Mouse (Mus musculus): ENCODE measurements at regions not wholly inside any gene's neighbourhood (a gene's known extent, or its start where the extent isn't known, plus 50 kb on each side); places are given as distances from the start of the nearest gene placed in this dataset.

DNA sequence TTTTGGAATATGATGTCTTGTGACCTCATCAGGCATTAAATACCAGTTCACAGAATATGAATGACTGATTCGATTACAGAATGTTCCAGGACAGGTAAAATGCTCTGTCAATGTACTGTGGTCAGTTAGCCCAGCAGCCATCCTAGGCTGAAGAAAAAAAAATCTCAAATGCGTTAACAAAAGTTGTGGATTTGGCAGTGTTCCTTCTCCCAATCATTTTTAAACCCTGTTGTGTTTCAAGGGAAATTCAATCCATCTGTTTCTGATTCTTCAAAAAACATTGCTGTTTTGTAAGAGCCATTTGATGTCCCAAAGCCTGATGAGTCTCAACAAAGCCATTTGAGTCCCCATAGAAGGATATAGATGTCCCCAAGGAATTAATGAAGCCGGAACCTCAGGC, 280.7 kb upstream of the Paip1 start:
- WGBS = 91% methylated on average over 3 of the region's 3 CpGs
- Histone ChIP-seq H3K4me1 (replicated peaks) (no peaks in the 10 kb centered on the region), H3K27me3 (no peaks in the 10 kb centered on the region), H3K9ac (no peak overlapping the region), H3K27ac (replicated peaks) (no peak overlapping the region), H3K4me2 (no peak overlapping the region), H3K36me3 (no peaks in the 10 kb centered on the region), H3K9me3 (no peaks in the 10 kb centered on the region), H3K4me3 (no peak overlapping the region)
- no peak for ATAC-seq (ENCODE audit: low read depth)

DNA sequence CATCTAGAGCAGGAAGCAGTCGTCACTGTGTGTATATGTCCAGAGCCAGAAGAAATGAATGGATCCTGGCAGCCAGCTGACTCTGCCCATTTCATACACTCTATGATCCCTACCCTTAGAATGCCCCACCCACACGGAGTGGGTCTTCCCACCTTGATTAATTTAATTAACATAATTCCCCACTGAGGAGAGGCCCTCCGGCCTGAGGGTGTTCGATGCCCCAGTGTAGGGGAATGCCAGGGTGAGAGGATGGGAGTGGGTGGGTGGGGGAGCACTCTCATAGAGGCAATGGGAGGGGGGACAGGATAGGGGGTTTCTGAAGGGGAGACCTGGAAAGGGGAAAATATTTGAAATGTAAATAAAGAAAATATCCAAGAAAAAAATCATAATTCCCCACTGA, 279.3 kb upstream of the Paip1 start:
- Histone ChIP-seq H3K4me2 (no peak overlapping the region), H3K27ac (replicated peaks) (no peak overlapping the region), H3K9ac (no peak overlapping the region), H3K9me3 (no peaks in the 10 kb centered on the region), H3K27me3 (no peaks in the 10 kb centered on the region), H3K36me3 (no peaks in the 10 kb centered on the region), H3K4me3 (no peak overlapping the region), H3K4me1 (replicated peaks) (no peaks in the 10 kb centered on the region)
- 83% methylated on average over 4 of the region's 4 CpGs for WGBS
- no peak for ATAC-seq (ENCODE audit: low read depth)

DNA sequence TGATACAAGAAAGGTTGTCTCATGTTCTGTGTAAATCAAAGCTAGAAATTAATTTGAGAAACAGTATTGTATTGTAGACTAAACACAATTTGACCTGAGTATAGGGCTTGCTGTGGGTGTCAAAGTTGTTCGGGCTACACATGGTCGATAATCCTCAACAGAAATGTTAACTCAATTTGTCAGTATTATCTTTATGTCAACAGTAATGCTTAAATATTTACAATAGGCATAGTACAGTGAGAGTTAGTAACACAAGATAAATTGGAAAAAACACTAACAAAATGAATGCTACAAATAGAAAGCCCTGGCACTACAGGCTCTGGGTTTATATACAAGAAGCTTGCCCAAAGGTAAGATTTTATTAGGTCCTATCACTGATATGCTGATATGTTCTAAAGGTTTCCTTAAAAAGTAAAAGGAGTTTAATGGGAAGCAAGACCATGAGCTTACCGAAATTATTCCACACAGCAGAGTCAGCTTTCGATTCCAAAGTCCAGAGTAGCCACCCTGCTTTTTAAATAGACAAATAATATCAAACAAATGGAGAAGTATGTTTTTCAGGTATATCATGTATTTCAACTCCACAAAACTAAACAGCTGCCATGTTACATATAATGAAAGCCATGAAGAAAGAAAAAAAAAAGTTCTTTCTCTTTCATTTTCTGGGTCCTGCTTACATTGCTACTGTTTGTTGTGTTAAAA, 277.4 kb upstream of the Paip1 start:
- ATAC-seq (ENCODE audit: low read depth) = no peak
- H3K4me1 ChIP-seq (replicated peaks) = no peaks in the 10 kb centered on the region
- no peak overlapping the region for H3K4me2 ChIP-seq
- H3K36me3 ChIP-seq = no peaks in the 10 kb centered on the region
- 91% methylated on average over 4 of the region's 4 CpGs for WGBS
- H3K9me3 ChIP-seq = no peaks in the 10 kb centered on the region
- no peak overlapping the region for H3K9ac ChIP-seq
- no peak overlapping the region for H3K4me3 ChIP-seq
- no peak overlapping the region for H3K27ac ChIP-seq (replicated peaks)
- no peaks in the 10 kb centered on the region for H3K27me3 ChIP-seq

DNA sequence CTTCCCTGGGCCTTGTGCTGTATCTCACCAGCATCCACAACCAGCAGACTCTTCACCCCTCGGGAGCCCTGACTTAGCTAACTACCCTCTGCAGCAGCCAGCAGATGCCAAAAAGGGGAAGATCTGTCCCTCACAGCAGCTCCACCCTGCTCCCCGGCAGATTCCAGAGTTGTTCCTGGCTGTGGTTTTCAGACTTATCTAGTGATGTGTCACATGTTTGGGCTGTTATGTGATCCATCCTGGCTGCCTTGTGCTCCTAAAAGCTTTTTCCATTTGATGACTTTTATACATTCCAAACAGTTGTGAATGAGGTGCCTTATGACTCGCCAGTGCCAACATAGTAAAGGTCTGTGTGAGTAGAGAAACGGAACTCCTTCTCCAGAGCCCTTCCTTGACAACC, 250.6 kb upstream of the Paip1 start:
- no peaks in the 10 kb centered on the region for H3K27me3 ChIP-seq
- ATAC-seq (ENCODE audit: low read depth) = no peak
- H3K4me3 ChIP-seq = no peak overlapping the region
- no peak overlapping the region for H3K4me2 ChIP-seq
- no peak overlapping the region for H3K27ac ChIP-seq (replicated peaks)
- no peaks in the 10 kb centered on the region for H3K4me1 ChIP-seq (replicated peaks)
- 74% methylated on average over 4 of the region's 4 CpGs for WGBS
- H3K9me3 ChIP-seq = no peaks in the 10 kb centered on the region
- no peaks in the 10 kb centered on the region for H3K36me3 ChIP-seq
- H3K9ac ChIP-seq = no peak overlapping the region

DNA sequence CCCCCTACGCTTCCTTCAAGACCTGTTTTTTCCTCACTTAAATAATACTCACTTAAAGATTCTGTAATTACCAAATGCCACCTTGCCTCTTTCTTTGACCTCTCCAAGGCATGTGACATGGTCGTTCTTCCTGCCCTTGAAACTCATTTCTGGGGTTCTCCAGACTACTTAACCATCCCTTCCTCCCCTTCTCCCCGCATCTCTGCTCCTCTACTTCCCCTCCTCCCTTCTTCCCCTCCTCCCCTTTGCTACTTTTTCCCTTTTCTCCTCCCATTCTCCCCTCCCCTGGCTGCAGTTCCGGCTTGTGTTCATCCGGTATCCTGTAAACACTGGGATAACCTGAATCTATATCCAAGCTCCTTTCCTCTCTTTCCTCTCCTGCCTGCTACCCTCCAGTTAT, 250.2 kb upstream of the Paip1 start:
- Histone ChIP-seq H3K4me2 (no peak overlapping the region), H3K9me3 (no peaks in the 10 kb centered on the region), H3K27ac (replicated peaks) (no peak overlapping the region), H3K36me3 (no peaks in the 10 kb centered on the region), H3K4me3 (no peak overlapping the region), H3K4me1 (replicated peaks) (no peaks in the 10 kb centered on the region), H3K9ac (no peak overlapping the region), H3K27me3 (no peaks in the 10 kb centered on the region)
- ATAC-seq (ENCODE audit: low read depth) = no peak
- 85% methylated on average over 5 of the region's 5 CpGs for WGBS

DNA sequence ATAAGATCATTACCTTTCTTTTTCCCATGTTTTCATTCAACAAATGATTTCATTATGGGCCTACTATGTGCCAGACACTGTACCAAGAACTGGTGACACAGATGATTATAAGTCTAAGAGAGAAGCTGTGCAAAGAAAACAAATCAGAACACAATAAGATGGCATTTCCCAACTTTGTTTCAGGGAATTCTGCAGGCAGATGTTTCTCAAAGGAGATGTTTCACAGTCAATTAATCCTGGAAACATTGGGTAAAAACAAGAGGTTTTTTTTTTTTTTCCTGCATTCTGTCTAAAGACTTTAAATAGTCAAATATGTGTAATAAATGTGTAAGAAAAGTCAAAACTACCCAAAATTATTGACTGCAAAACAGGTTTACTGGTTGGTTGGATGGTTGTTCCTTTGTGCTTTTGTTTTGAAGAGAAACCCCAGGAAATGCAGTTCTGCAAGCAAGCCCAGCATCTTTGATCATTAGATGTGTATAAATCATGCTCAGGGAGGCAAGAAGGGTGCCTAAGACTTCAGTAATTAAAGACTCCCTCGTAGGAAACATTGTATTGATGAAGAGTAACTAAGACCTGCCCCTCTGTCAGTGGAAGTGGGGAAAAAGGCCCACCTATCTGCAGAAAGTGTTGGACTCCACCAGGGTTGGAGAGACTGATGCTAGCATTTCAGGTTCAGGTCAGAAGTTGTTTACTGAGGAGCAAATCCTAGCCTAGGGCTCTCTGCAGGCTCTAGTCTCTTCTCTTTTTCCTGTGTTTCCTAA, 249.1 kb upstream of the Paip1 start:
- Histone ChIP-seq H3K27ac (replicated peaks) (no peak overlapping the region), H3K4me2 (no peak overlapping the region), H3K4me3 (no peak overlapping the region), H3K27me3 (no peaks in the 10 kb centered on the region), H3K9me3 (no peaks in the 10 kb centered on the region), H3K36me3 (no peaks in the 10 kb centered on the region), H3K4me1 (replicated peaks) (no peaks in the 10 kb centered on the region), H3K9ac (no peak overlapping the region)
- 16% methylated on average over 1 of the region's 1 CpGs for WGBS
- no peak for ATAC-seq (ENCODE audit: low read depth)

DNA sequence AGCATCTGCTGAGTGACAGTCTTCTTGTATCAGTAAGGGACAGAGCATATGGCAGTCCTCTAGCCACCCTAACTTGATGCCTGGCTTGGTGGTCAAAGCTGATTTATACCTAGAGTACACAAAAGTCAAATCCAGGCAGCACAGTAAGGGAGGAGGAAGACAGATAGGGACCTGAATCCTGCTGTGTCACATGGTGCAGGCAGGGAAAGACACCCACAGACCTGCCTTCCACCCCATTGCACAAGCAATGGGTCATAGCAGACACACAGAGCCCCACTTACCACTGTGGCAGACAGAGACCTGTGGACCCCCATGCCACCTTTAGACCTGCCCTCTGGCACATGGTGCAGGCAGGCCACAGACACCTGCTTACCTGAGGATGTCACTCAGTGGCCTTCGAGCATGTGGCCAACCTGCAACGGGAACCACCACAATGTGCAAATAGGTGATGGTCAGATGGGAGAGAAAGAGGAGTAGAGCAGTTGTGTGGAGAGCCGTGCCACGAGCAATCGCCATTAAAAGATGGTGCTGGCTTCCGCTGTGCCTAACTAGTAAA, 244.0 kb upstream of the Paip1 start:
- Histone ChIP-seq H3K4me3 (no peak overlapping the region), H3K9me3 (no peaks in the 10 kb centered on the region), H3K9ac (no peak overlapping the region), H3K4me1 (replicated peaks) (no peaks in the 10 kb centered on the region), H3K27me3 (no peaks in the 10 kb centered on the region), H3K4me2 (no peak overlapping the region), H3K27ac (replicated peaks) (no peak overlapping the region), H3K36me3 (no peaks in the 10 kb centered on the region)
- no peak for ATAC-seq (ENCODE audit: low read depth)
- WGBS = 97% methylated on average over 6 of the region's 6 CpGs

DNA sequence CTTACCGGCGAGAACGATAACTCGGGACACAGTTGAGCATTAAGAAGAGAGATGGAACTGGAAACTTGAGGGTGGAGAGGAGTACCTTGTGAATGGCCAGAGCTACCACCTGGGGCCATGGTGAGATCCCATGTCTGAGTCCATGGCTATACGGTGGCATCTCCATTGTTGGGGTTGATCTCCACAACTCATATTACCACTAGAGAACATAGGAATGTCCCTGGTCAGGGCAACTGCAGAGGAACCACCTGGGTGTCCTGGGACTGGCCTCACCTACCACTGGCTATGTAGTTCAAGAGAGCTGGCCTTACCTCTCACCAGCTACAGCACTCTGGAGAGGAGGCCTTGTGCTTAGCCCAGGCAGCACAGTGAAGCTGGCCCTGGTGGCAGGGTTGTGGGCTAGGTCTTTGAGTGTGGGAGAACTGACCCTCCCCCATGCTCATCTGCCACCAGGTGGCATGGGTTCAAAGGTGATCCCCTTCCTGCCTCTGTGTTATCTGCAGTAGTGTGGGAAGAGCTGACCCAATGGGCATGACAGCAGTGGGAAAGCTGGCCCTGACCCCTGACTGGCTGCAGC, 242.7 kb upstream of the Paip1 start:
- ATAC-seq (ENCODE audit: low read depth) = no peak
- Histone ChIP-seq H3K4me3 (no peak overlapping the region), H3K9me3 (no peaks in the 10 kb centered on the region), H3K4me2 (no peak overlapping the region), H3K4me1 (replicated peaks) (no peaks in the 10 kb centered on the region), H3K27ac (replicated peaks) (no peak overlapping the region), H3K36me3 (no peaks in the 10 kb centered on the region), H3K27me3 (no peaks in the 10 kb centered on the region), H3K9ac (no peak overlapping the region)
- 95% methylated on average over 5 of the region's 5 CpGs for WGBS

DNA sequence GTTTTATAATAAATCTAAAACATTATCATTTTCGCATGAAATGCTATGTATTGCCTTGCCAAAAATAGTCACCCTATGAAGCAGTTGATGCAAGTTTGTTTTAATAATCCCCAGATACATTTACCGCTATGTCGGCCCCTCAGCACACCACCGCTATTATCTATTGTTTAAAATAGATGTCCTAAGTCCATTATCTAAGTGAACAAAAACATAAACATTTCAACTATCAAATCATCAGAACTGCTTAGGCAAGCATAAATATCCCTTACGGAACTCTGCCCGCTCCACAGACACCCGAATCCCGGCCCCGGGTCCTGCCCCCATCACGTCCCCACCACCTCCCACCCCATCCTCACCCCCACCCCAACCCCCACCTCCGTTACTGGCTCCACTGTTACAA, 196.8 kb upstream of the Paip1 start:
- no peak overlapping the region for H3K9ac ChIP-seq
- no peaks in the 10 kb centered on the region for H3K36me3 ChIP-seq
- no peaks in the 10 kb centered on the region for H3K27me3 ChIP-seq
- H3K9me3 ChIP-seq = no peaks in the 10 kb centered on the region
- H3K4me3 ChIP-seq = no peak overlapping the region
- WGBS = 94% methylated on average over 11 of the region's 11 CpGs
- no peak overlapping the region for H3K4me2 ChIP-seq
- no peaks in the 10 kb centered on the region for H3K4me1 ChIP-seq (replicated peaks)
- no peak overlapping the region for H3K27ac ChIP-seq (replicated peaks)
- no peak for ATAC-seq (ENCODE audit: low read depth)

DNA sequence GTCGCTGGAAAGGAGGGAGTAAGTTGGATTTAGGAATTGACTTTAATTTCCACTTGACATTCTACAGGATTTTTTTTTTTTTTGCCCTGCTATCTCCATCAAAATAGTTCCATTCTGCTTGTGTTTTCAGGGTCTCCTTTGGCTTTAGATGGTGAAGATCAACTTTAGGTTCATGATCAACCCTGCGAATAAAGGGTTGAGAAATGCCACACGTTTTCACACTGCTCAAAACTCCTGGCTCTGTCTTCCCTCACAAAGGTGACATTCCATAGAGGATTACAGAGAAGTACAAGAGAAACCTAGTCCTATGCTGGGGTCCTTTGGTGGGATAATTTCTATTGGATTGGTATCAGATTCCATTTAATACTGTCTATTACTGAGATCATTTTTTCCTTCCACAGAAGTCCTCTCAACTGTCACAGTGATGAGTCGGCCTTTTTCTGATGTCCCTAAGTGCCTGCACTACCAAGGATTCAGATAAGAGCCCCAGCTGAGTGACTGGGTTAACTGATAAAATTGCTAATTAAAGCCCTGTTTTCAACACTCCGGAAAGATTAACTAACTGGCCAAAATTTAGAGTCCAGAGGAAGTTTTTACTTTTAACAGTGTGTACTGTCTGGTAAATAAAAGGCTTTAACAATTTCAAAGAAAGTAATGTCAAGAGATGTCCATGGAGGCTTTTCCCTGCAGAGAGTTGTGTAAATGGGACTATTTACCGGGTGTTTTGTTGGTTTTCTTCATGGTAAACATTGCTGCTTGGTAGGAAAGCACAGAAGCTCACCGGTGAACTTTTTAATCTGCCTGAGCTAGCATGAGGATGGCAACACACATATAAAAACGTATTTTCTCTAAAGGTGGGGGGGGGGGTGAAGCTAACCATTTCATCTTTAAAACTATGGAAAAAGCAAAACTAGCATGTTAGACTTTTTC, 196.0 kb upstream of the Paip1 start:
- no peak for ATAC-seq (ENCODE audit: low read depth)
- H3K9ac ChIP-seq = no peak overlapping the region
- no peaks in the 10 kb centered on the region for H3K4me1 ChIP-seq (replicated peaks)
- no peak overlapping the region for H3K4me2 ChIP-seq
- no peak overlapping the region for H3K4me3 ChIP-seq
- H3K36me3 ChIP-seq = no peaks in the 10 kb centered on the region
- no peak overlapping the region for H3K27ac ChIP-seq (replicated peaks)
- H3K27me3 ChIP-seq = no peaks in the 10 kb centered on the region
- H3K9me3 ChIP-seq = no peaks in the 10 kb centered on the region
- whole genome bisulfite sequencing = 73% methylated on average over 8 of the region's 8 CpGs

DNA sequence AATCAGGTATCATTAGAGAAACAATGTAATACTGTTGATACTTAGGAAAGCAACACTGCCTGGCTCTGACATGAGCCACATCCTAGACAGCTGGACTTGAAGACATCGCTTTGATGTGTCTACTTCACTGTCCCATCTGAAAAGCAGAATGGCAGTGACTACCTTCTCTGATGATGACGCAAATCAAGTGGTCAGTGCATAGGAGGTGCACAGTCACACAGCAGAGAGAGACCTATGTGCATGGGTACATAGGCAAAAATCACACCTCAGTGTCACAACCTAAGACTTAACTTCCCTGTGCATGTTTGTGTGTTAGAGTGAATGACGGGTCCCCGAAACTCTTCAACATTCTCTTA, 195.4 kb upstream of the Paip1 start:
- no peak overlapping the region for H3K27ac ChIP-seq (replicated peaks)
- no peak for ATAC-seq (ENCODE audit: low read depth)

DNA sequence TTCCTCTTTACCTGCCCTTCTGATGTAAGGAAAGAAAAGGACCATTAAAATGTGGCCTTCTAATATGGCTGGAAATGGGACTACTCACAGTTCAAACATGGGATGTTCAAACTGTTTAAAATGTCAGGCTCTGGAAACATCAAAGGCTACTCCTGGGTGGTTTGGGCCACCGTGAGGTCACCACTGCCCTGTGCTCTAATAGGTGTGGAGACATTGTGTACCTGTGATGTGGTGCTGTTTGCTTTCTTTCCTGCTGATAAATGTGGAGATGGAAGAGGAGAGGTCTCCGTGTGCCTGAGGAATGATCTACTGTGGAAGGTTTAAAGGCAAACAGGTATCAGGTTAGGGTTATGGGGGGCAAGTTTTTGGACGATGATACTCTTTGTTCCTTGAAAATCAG, 194.5 kb upstream of the Paip1 start:
- H3K4me1 ChIP-seq (replicated peaks) = no peaks in the 10 kb centered on the region
- no peaks in the 10 kb centered on the region for H3K9me3 ChIP-seq
- H3K27me3 ChIP-seq = no peaks in the 10 kb centered on the region
- no peaks in the 10 kb centered on the region for H3K36me3 ChIP-seq
- no peak overlapping the region for H3K9ac ChIP-seq
- no peak for ATAC-seq (ENCODE audit: low read depth)
- 76% methylated on average over 3 of the region's 3 CpGs for WGBS
- no peak overlapping the region for H3K4me3 ChIP-seq
- H3K4me2 ChIP-seq = no peak overlapping the region
- H3K27ac ChIP-seq (replicated peaks) = no peak overlapping the region

More for the DNA sequence above, 195.4 kb upstream of the Paip1 start:
- no peak overlapping the region for H3K9ac ChIP-seq
- WGBS = 90% methylated on average over 4 of the region's 4 CpGs
- H3K27me3 ChIP-seq = no peaks in the 10 kb centered on the region
- no peak overlapping the region for H3K4me3 ChIP-seq
- no peaks in the 10 kb centered on the region for H3K36me3 ChIP-seq
- no peaks in the 10 kb centered on the region for H3K4me1 ChIP-seq (replicated peaks)
- no peak overlapping the region for H3K4me2 ChIP-seq
- no peaks in the 10 kb centered on the region for H3K9me3 ChIP-seq
